Mouse (Mus musculus) large intestine, adult 2 months (tissue): ENCODE measurements at regions not wholly inside any gene's neighbourhood (a gene's known extent, or its start where the extent isn't known, plus 50 kb on each side); places are given as distances from the start of the nearest gene placed in this dataset.

Source experiments
- DNase-seq: peaks from one replicate; pipeline ENCODE4 v3.0.0-alpha.2; 2012; ENCODE audit warnings: low read depth, low spot score
- WGBS: fragments of 180-500 bp; shearing (Covaris S2); methylation state at CpG from one replicate; pipeline ENCODE4 v1.1.7; 2018; 5-methylcytosine and 5-hydroxymethylcytosine counted together

GRCm38 (mm10) chr12:93160252-93160651 is 1311.3 kb upstream of the Sel1l start:
- 79% methylated on average over 4 of the region's 4 CpGs for WGBS
- DNase-seq, result no peak

GRCm38 (mm10) chr12:93152618-93153245 is 1303.8 kb upstream of the Sel1l start:
- 49% methylated on average over 6 of the region's 6 CpGs for WGBS

GRCm38 (mm10) chr12:93151530-93151929 is 1302.6 kb upstream of the Sel1l start:
- no peak for DNase-seq
- WGBS, result 75% methylated on average over 7 of the region's 7 CpGs

More at GRCm38 (mm10) chr12:93152618-93153245, 1303.8 kb upstream of the Sel1l start:
- no peak for DNase-seq

GRCm38 (mm10) chr12:93142265-93142664 is 1293.3 kb upstream of the Sel1l start:
- WGBS, result 65% methylated on average over 3 of the region's 3 CpGs
- DNase-seq, result no peak

GRCm38 (mm10) chr12:93136395-93136794 is 1287.4 kb upstream of the Sel1l start:
- 83% methylated on average over 5 of the region's 5 CpGs for WGBS
- DNase-seq, result no peak

- 86% methylated on average over 2 of the region's 2 CpGs for WGBS
- DNase-seq, result no peak
These were observed 1273.3 kb upstream of the Sel1l start for GRCm38 (mm10) chr12:93122216-93122615.

GRCm38 (mm10) chr12:93088031-93088790 is 1239.3 kb upstream of the Sel1l start:
- 58% methylated on average over 5 of the region's 5 CpGs for WGBS

GRCm38 (mm10) chr12:93063864-93064263 is 1214.9 kb upstream of the Sel1l start:
- no peak for DNase-seq
- WGBS, result 50% methylated on average over 1 of the region's 1 CpGs

More at GRCm38 (mm10) chr12:93088031-93088790, 1239.3 kb upstream of the Sel1l start:
- DNase-seq, result no peak

- no peak for DNase-seq
These were observed 1170.7 kb upstream of the Sel1l start for GRCm38 (mm10) chr12:93019633-93020032.

GRCm38 (mm10) chr12:93011583-93011982 is 1162.6 kb upstream of the Sel1l start:
- DNase-seq, result no peak

GRCm38 (mm10) chr12:93006844-93007365 is 1157.9 kb upstream of the Sel1l start:
- 47% methylated on average over 2 of the region's 2 CpGs for WGBS
- no peak for DNase-seq

GRCm38 (mm10) chr12:93003125-93003524 is 1154.2 kb upstream of the Sel1l start:
- DNase-seq, result no peak
- WGBS, result 65% methylated on average over 4 of the region's 4 CpGs

GRCm38 (mm10) chr12:92975698-92976097 is 1126.7 kb upstream of the Sel1l start:
- 78% methylated on average over 3 of the region's 3 CpGs for WGBS
- no peak for DNase-seq

GRCm38 (mm10) chr12:92944352-92944751 is 1095.4 kb upstream of the Sel1l start:
- WGBS, result 81% methylated on average over 3 of the region's 3 CpGs

GRCm38 (mm10) chr12:92927591-92927990 is 1078.6 kb upstream of the Sel1l start:
- no peak for DNase-seq
- 49% methylated on average over 2 of the region's 2 CpGs for WGBS

More at GRCm38 (mm10) chr12:92944352-92944751, 1095.4 kb upstream of the Sel1l start:
- no peak for DNase-seq

- no peak for DNase-seq
- 12% methylated on average over 1 of the region's 1 CpGs for WGBS
These were observed 1078.0 kb upstream of the Sel1l start for GRCm38 (mm10) chr12:92926942-92927341.

- DNase-seq, result no peak
- 70% methylated on average over 3 of the region's 3 CpGs for WGBS
These were observed 1071.0 kb upstream of the Sel1l start for GRCm38 (mm10) chr12:92919920-92920319.

- whole genome bisulfite sequencing, result 69% methylated on average over 3 of the region's 3 CpGs
- DNase-seq, result no peak
These were observed 1067.3 kb upstream of the Sel1l start for GRCm38 (mm10) chr12:92916267-92916666.

- DNase-seq, result no peak
These were observed 1066.8 kb upstream of the Sel1l start for GRCm38 (mm10) chr12:92915776-92916175.

- WGBS, result 57% methylated on average over 1 of the region's 1 CpGs
- DNase-seq, result no peak
These were observed 1066.2 kb upstream of the Sel1l start for GRCm38 (mm10) chr12:92915203-92915602.

GRCm38 (mm10) chr12:92904382-92904781 is 1055.4 kb upstream of the Sel1l start:
- no peak for DNase-seq

More at GRCm38 (mm10) chr12:92904382-92904781, 1055.4 kb upstream of the Sel1l start:
- 73% methylated on average over 2 of the region's 2 CpGs for WGBS
